Mouse (Mus musculus): Measurements from ENCODE around the gene Olfr433. TPM values are rescaled to one million over a fixed set of nuclear protein-coding genes. Genes with fewer than 3 reads are reported as not detected.

The Olfr433 gene
- polyA plus RNA-seq, 1 experiment from 2014 or later: 0.05 TPM

- no peaks in the 10 kb centered on the region for H3K27me3 ChIP-seq
- H3K27ac ChIP-seq: no peak overlapping the region
- no peak for ATAC-seq (ENCODE audit: low FRiP score, low read depth)
- no peak overlapping the region for H3K9ac ChIP-seq
- H3K4me2 ChIP-seq (replicated peaks): no peak overlapping the region
- H3K4me1 ChIP-seq: no peaks in the 10 kb centered on the region
- H3K4me3 ChIP-seq: no peak overlapping the region
- WGBS: 87% methylated on average over 4 of the region's 4 CpGs
- no peaks in the 10 kb centered on the region for H3K9me3 ChIP-seq
- no peaks in the 10 kb centered on the region for H3K36me3 ChIP-seq
These were observed 10.0 kb downstream of the Olfr433 start for GRCm38 (mm10) chr1:174050532-174050931.

DNA sequence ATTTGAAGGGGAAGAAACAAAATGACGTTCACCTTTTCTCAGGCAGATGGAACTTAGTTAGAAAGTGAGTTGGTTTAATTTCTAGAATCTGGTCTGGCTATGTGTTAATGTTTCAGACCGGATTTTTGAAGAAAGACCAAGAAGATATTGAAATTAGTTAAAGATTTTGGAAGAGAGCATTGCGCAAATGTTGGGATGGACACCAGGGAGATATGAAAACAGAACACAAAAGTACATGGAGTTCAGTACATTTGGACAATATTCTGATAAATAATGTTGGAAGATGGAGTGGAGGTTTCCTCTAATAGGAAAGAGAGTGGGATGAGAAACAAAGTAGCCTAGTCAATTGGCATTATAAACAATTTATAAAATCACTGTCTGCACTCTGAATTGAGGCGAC is 11.0 kb downstream of the Olfr433 start:
- no peak overlapping the region for H3K9ac ChIP-seq
- no peaks in the 10 kb centered on the region for H3K27me3 ChIP-seq
- WGBS: 84% methylated on average over 4 of the region's 4 CpGs
- ATAC-seq (ENCODE audit: low FRiP score, low read depth): no peak
- no peaks in the 10 kb centered on the region for H3K4me1 ChIP-seq
- H3K4me3 ChIP-seq: no peak overlapping the region
- no peaks in the 10 kb centered on the region for H3K9me3 ChIP-seq
- no peak overlapping the region for H3K4me2 ChIP-seq (replicated peaks)
- H3K36me3 ChIP-seq: no peaks in the 10 kb centered on the region
- no peak overlapping the region for H3K27ac ChIP-seq

- no peaks in the 10 kb centered on the region for H3K27me3 ChIP-seq
- H3K36me3 ChIP-seq: no peaks in the 10 kb centered on the region
- no peak overlapping the region for H3K27ac ChIP-seq
- H3K4me3 ChIP-seq: no peak overlapping the region
- H3K9me3 ChIP-seq: no peaks in the 10 kb centered on the region
- H3K9ac ChIP-seq: no peak overlapping the region
- no peak for ATAC-seq (ENCODE audit: low FRiP score, low read depth)
- no peaks in the 10 kb centered on the region for H3K4me1 ChIP-seq
- 80% methylated on average over 5 of the region's 5 CpGs for WGBS
- H3K4me2 ChIP-seq (replicated peaks): no peak overlapping the region
These were observed 11.5 kb downstream of the Olfr433 start for GRCm38 (mm10) chr1:174051931-174052536.

- no peak for ATAC-seq (ENCODE audit: low FRiP score, low read depth)
- WGBS: 85% methylated on average over 3 of the region's 3 CpGs
- Histone ChIP-seq H3K27ac (no peak overlapping the region), H3K9me3 (no peaks in the 10 kb centered on the region), H3K9ac (no peak overlapping the region), H3K4me3 (no peak overlapping the region), H3K36me3 (no peaks in the 10 kb centered on the region), H3K27me3 (no peaks in the 10 kb centered on the region), H3K4me1 (no peaks in the 10 kb centered on the region), H3K4me2 (replicated peaks) (no peak overlapping the region)
These were observed 12.5 kb downstream of the Olfr433 start for GRCm38 (mm10) chr1:174052981-174053380.

DNA sequence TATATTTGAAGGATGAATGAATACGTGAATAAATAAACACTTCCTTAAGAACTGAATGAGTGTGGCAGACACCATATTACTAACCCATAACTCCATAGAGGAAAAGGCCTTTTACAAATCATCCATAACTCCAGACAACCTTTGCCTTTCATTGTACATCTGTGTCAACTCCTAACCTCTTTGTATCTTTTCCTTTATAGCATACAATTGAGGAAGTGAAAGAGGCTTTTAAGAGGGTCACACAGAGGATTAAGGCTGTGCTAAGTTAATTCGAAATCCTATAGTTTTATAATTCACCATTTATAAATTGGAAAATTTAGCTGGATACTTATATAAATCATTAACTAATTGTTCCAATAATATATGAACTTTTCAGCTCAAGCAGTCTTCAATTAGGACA is 14.7 kb downstream of the Olfr433 start:
- Histone ChIP-seq H3K4me2 (replicated peaks) (no peak overlapping the region), H3K27me3 (no peaks in the 10 kb centered on the region), H3K4me1 (no peaks in the 10 kb centered on the region), H3K9me3 (no peaks in the 10 kb centered on the region), H3K36me3 (no peaks in the 10 kb centered on the region), H3K27ac (no peak overlapping the region), H3K4me3 (no peak overlapping the region), H3K9ac (no peak overlapping the region)
- no peak for ATAC-seq (ENCODE audit: low FRiP score, low read depth)
- WGBS: 84% methylated on average over 2 of the region's 2 CpGs

- Histone ChIP-seq H3K27ac (no peak within 1 kb of the TSS), H3K4me3 (no peak within 1 kb of the TSS), H3K36me3 (no peaks in the 10 kb centered on the region), H3K9ac (no peak within 1 kb of the TSS), H3K4me1 (no peaks in the 10 kb centered on the region), H3K4me2 (replicated peaks) (no peak within 1 kb of the TSS), H3K9me3 (no peaks in the 10 kb centered on the region), H3K27me3 (no peaks in the 10 kb centered on the region)
- no peak for ATAC-seq (ENCODE audit: low FRiP score, low read depth)
- WGBS: 86% methylated on average over 3 of the region's 3 CpGs
These were observed 25.8 kb downstream of the Olfr433 start, which contains the start of gene Olfr430 for GRCm38 (mm10) chr1:174066305-174066704. Gene Olfr430 (plus strand): TSS chr1:174066605.

DNA sequence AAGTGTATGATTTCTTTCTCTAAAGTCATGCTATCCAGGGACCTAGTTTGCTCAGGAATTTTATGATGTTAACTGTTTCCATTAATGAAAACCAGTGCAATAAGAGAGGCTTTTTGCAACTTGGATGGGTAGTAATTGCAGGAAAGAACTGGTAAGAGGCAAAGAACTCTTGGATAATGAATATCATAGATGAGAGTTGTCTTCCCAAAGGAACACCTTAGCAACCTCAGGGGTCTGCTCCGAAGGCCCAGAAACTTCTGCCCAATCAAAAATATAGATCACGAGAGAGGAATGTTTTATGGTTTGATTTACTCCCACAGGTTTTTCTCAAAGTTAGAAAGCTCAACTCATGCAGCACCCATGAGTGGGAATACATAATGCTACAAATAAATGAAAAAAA is 43.5 kb downstream of the Olfr433 start, which contains the start of gene Olfr429:
TSS of gene Olfr429 (plus strand) at position 301 of the 400 bp plus-strand sequence.
- Histone ChIP-seq H3K36me3 (no peaks in the 10 kb centered on the region), H3K27me3 (no peaks in the 10 kb centered on the region), H3K4me2 (replicated peaks) (no peak within 1 kb of the TSS), H3K4me3 (no peak within 1 kb of the TSS), H3K27ac (no peak within 1 kb of the TSS), H3K9me3 (no peaks in the 10 kb centered on the region), H3K9ac (no peak within 1 kb of the TSS), H3K4me1 (no peaks in the 10 kb centered on the region)
- no peak for ATAC-seq (ENCODE audit: low FRiP score, low read depth)
- 84% methylated on average over 2 of the region's 2 CpGs for WGBS

Other genes starting within 250 kb of the Olfr433 start
- 0.48 and 0.72 TPM in 2 replicates for gene Ifi211, start 127.7 kb upstream of the Olfr433 start, polyA plus RNA-seq (2015; fragmentation: Nextera tagmentation; extraction: Ambion mirVana)
- 1.1 and 1.7 TPM in 2 replicates for gene Mndal, start 98.2 kb upstream of the Olfr433 start, polyA plus RNA-seq (2015; fragmentation: Nextera tagmentation; extraction: Ambion mirVana)
- 0.70 and 0.78 TPM in 2 replicates for gene Ifi203, start 98.0 kb upstream of the Olfr433 start, polyA plus RNA-seq (2015; fragmentation: Nextera tagmentation; extraction: Ambion mirVana)
- gene Ifi202b, start 58.0 kb upstream of the Olfr433 start, polyA plus RNA-seq (2015; fragmentation: Nextera tagmentation; extraction: Ambion mirVana): 0.57 and 0.60 TPM in 2 replicates
- gene Ifi205, start 8.9 kb upstream of the Olfr433 start, polyA plus RNA-seq (2015; fragmentation: Nextera tagmentation; extraction: Ambion mirVana): 0.22 and 0.29 TPM in 2 replicates
- gene Olfr432, start 8.5 kb downstream of the Olfr433 start, polyA plus RNA-seq (2015; fragmentation: Nextera tagmentation; extraction: Ambion mirVana): not detected in 2 replicates
- gene Olfr430, start 25.9 kb downstream of the Olfr433 start, polyA plus RNA-seq (2015; fragmentation: Nextera tagmentation; extraction: Ambion mirVana): not detected in 2 replicates
- gene Olfr429, start 43.6 kb downstream of the Olfr433 start, polyA plus RNA-seq (2015; fragmentation: Nextera tagmentation; extraction: Ambion mirVana): not detected in 2 replicates
- gene Olfr427, start 56.2 kb downstream of the Olfr433 start, polyA plus RNA-seq (2015; fragmentation: Nextera tagmentation; extraction: Ambion mirVana): not detected in 2 replicates
- not detected in 2 replicates for gene Olfr231, start 80.5 kb downstream of the Olfr433 start, polyA plus RNA-seq (2015; fragmentation: Nextera tagmentation; extraction: Ambion mirVana)
- gene Olfr424, start 90.8 kb downstream of the Olfr433 start, polyA plus RNA-seq (2015; fragmentation: Nextera tagmentation; extraction: Ambion mirVana): not detected in 2 replicates
- gene Olfr420, start 114.9 kb downstream of the Olfr433 start, polyA plus RNA-seq (2015; fragmentation: Nextera tagmentation; extraction: Ambion mirVana): not detected in 2 replicates
- gene Spta1, start 132.1 kb downstream of the Olfr433 start, polyA plus RNA-seq (2015; fragmentation: Nextera tagmentation; extraction: Ambion mirVana): 0.27 and 0.59 TPM in 2 replicates
- not detected in 2 replicates for gene Olfr419, start 211.4 kb downstream of the Olfr433 start, polyA plus RNA-seq (2015; fragmentation: Nextera tagmentation; extraction: Ambion mirVana)